Mouse (Mus musculus) liver, embryonic 16.5 days (tissue): ENCODE data around the gene Zfp983. TPM values are rescaled to one million over a fixed set of nuclear protein-coding genes. Genes with fewer than 3 reads are reported as not detected.

Source experiments
- polyA plus RNA-seq: library from polyadenylated mRNA; unstranded; fragments of >200 nt; fragmentation: Nextera tagmentation; extraction: Ambion mirVana; gene quantifications from 2 replicates; pipeline ENCODE4 v1.2.1, GENCODE M21; 2015

The Zfp983 gene
- polyA plus RNA-seq, 1 experiment from 2014 or later: 0.91 TPM

Other genes with a start within 250 kb of the Zfp983 start
- gene Zfp54, start 227.4 kb upstream of the Zfp983 start, polyA plus RNA-seq: 1.7 and 1.9 TPM in 2 replicates
- 6.2 and 6.3 TPM in 2 replicates for gene Zfp51, start 200.2 kb upstream of the Zfp983 start, polyA plus RNA-seq
- gene Zfp53, start 161.6 kb upstream of the Zfp983 start, polyA plus RNA-seq: 3.1 TPM in 2 replicates
- gene Zfp52, start 115.1 kb upstream of the Zfp983 start, polyA plus RNA-seq: 0.59 and 0.86 TPM in 2 replicates
- gene Zfp948, start 83.6 kb upstream of the Zfp983 start, polyA plus RNA-seq: 5.1 and 5.2 TPM in 2 replicates
- 2.6 and 4.6 TPM in 2 replicates for gene Gm10226, start 41.2 kb downstream of the Zfp983 start, polyA plus RNA-seq
- 3.4 and 3.7 TPM in 2 replicates for gene Zfp760, start 57.1 kb downstream of the Zfp983 start, polyA plus RNA-seq
- 1.7 and 1.8 TPM in 2 replicates for gene Zfp229, start 80.2 kb downstream of the Zfp983 start, polyA plus RNA-seq
- 1.0 and 1.4 TPM in 2 replicates for gene Zfp820, start 195.1 kb downstream of the Zfp983 start, polyA plus RNA-seq